Mouse (Mus musculus) midbrain, embryonic 13.5 days (tissue): ENCODE results near the gene Eno1. TPM values are rescaled to one million over a fixed set of nuclear protein-coding genes. Genes with fewer than 3 reads are reported as not detected.
"Not testable (repeated sequence)": the region's sequence is repeated elsewhere in the genome, so short reads cannot be mapped to it uniquely, and the experiment has no call there.

ENCODE experiments used
- ATAC-seq: fragments of 200-750 bp; cut with Nextera tagmentation; 2 replicates; pipeline ENCODE4 v1.8.0; 2017; ENCODE audit warnings: mild to moderate bottlenecking, moderate TSS enrichment, moderate library complexity
- H3K27ac ChIP-seq: fragments of 300-500 bp; sonication (generic); 2 replicates; pipeline ENCODE4 v1.5.1; 2015; ENCODE audit warnings: inconsistent platforms, mild to moderate bottlenecking, moderate library complexity
- H3K27me3 ChIP-seq: fragments of 300-500 bp; sonication (generic); 2 replicates; pipeline ENCODE4 v1.6.1; 2015; ENCODE audit warnings: mild to moderate bottlenecking, inconsistent platforms
- H3K36me3 ChIP-seq: fragments of 300-500 bp; sonication (generic); 2 replicates; pipeline ENCODE4 v1.6.1; 2015; ENCODE audit warnings: mild to moderate bottlenecking, inconsistent platforms
- H3K4me1 ChIP-seq: fragments of 300-500 bp; sonication (generic); replicated peaks from 2 replicates; pipeline ENCODE4 v1.6.1; 2015; ENCODE audit warnings: inconsistent platforms
- H3K4me2 ChIP-seq: fragments of 300-500 bp; sonication (generic); replicated peaks from 2 replicates; pipeline ENCODE4 v1.6.1; 2015; ENCODE audit warnings: moderate library complexity, mild to moderate bottlenecking, inconsistent platforms
- H3K4me3 ChIP-seq: fragments of 300-500 bp; sonication (generic); replicated peaks from 2 replicates; pipeline ENCODE4 v1.5.1; 2015; ENCODE audit warnings: mild to moderate bottlenecking, inconsistent platforms
- H3K9ac ChIP-seq: fragments of 300-500 bp; sonication (generic); replicated peaks from 2 replicates; pipeline ENCODE4 v1.6.1; 2015; ENCODE audit warnings: mild to moderate bottlenecking, inconsistent platforms
- H3K9me3 ChIP-seq: fragments of 300-500 bp; sonication (generic); 2 replicates; pipeline ENCODE4 v1.6.1; 2016; ENCODE audit warnings: mild to moderate bottlenecking, inconsistent platforms
- WGBS: fragments of 180-500 bp; shearing (Covaris S2); methylation state at CpG from one replicate; pipeline ENCODE4 v1.1.7; 2015; 5-methylcytosine and 5-hydroxymethylcytosine counted together
- polyA plus RNA-seq: library from polyadenylated mRNA; unstranded; fragments of >200 nt; fragmentation: Nextera tagmentation; extraction: Ambion mirVana; gene quantifications from 2 replicates; pipeline ENCODE4 v1.2.1, GENCODE M21; 2015

The Eno1 gene
- polyA plus RNA-seq, 1 experiment from 2014 or later, result 945 TPM

DNA sequence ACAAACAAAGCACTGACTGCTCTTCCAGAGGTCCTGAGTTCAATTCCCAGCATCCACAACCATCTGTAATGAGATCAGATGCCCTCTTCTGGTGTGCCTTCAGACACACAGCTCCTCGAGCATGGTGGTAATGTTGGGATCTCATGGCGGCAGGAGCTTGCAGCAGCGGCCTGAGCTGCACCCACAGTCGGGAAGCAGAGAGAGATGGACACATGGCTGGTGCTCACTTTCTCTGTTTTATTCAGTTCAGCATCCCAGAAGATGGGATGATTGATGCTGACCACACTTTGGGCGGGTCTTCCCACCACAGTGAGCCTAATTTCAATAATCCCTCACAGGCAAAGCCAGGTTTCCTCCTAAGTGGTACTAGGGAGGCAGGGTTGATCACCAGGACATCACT lies 39.0 kb downstream of the Eno1 start:
- Histone ChIP-seq H3K27ac (no peak overlapping the region), H3K4me3 (no peak overlapping the region), H3K27me3 (no peaks in the 10 kb centered on the region), H3K4me2 (no peak overlapping the region), H3K9ac (no peak overlapping the region), H3K36me3 (no peaks in the 10 kb centered on the region), H3K4me1 (peaks cover 23% of the 10 kb centered on the region), H3K9me3 (no peaks in the 10 kb centered on the region)
- no peak for ATAC-seq
- WGBS, result 89% methylated on average over 5 of the region's 5 CpGs

DNA sequence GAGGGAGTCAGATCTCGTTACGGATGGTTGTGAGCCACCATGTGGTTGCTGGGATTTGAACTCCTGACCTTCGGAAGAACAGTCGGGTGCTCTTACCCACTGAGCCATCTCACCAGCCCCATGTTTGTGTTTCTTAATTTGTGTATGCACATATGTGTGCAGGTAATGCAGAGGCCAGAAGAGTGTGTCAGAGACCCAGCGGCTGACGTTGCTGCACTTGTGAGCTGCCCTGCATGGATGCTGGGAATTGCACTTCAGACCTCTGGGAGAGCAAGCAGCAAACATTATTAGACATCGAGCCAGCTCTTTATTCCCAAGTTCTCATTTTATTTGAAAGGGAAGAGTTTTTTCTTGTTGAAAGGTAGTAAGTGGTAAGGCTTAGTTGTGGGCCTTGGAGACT lies 42.8 kb downstream of the Eno1 start:
- not testable (repeated sequence) for H3K9ac ChIP-seq, H3K36me3 ChIP-seq, H3K4me3 ChIP-seq, H3K4me2 ChIP-seq, H3K27me3 ChIP-seq, ATAC-seq, H3K27ac ChIP-seq, H3K9me3 ChIP-seq
- peaks cover 21% of the 10 kb centered on the region for H3K4me1 ChIP-seq
- WGBS, result 86% methylated on average over 5 of the region's 7 CpGs

DNA sequence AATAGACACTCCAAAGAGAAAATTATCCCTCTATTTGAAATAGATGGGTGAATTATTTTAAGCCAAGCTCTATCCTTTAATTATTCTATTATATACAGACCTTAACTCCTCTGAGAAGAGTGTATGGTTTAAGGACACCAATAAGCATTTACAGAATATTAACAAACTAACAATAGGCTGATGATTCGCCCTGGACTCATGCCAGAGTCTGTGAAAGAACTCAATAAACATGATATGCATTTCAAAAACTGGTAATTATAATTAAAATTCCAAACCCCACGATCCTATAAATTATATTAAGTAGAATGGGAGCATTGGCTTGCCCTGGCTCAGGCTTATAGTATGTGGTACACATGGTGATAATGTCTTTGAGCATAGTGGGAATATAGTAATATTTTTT lies 43.5 kb downstream of the Eno1 start:
- H3K27ac ChIP-seq, result peak overlapping the region; percentile 97; the same call in 1 of the 2 replicates
- H3K27me3 ChIP-seq, result no peaks in the 10 kb centered on the region
- 67% methylated on average over 2 of the region's 2 CpGs for WGBS
- peaks cover 25% of the 10 kb centered on the region for H3K4me1 ChIP-seq
- H3K36me3 ChIP-seq, result no peaks in the 10 kb centered on the region
- no peak overlapping the region for H3K4me2 ChIP-seq
- no peak overlapping the region for H3K4me3 ChIP-seq
- no peaks in the 10 kb centered on the region for H3K9me3 ChIP-seq
- H3K9ac ChIP-seq, result no peak overlapping the region
- no peak for ATAC-seq

DNA sequence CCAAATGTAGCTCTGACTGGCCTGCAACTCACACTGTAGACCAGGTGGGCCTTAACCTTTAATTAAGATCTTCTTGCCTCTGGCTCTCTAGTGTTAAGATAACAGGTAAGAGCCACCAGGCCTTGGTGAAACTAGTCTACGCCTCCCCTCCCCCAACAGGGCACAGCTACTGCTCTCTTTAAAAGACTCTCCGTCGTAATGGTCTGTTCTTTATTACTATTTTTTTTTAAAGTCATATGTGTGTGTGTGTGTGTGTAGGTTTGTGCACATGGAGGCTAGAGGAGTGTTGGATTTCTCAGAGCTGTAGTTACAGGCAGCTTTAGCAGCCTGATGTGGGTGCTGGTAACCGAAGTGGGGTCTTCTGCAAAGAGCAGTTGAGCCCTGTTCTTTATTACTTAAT lies 43.9 kb downstream of the Eno1 start:
- Histone ChIP-seq H3K4me3 (peak overlapping the region; percentile 87), H3K4me2 (peak overlapping the region; percentile 56), H3K4me1 (peaks cover 28% of the 10 kb centered on the region), H3K9me3 (no peaks in the 10 kb centered on the region), H3K9ac (peak overlapping the region; percentile 78; the same call in 1 of the 2 replicates), H3K27ac (peak overlapping the region; percentile 97), H3K27me3 (no peaks in the 10 kb centered on the region), H3K36me3 (no peaks in the 10 kb centered on the region)
- WGBS, result 50% methylated on average over 4 of the region's 4 CpGs
- ATAC-seq, result no peak

DNA sequence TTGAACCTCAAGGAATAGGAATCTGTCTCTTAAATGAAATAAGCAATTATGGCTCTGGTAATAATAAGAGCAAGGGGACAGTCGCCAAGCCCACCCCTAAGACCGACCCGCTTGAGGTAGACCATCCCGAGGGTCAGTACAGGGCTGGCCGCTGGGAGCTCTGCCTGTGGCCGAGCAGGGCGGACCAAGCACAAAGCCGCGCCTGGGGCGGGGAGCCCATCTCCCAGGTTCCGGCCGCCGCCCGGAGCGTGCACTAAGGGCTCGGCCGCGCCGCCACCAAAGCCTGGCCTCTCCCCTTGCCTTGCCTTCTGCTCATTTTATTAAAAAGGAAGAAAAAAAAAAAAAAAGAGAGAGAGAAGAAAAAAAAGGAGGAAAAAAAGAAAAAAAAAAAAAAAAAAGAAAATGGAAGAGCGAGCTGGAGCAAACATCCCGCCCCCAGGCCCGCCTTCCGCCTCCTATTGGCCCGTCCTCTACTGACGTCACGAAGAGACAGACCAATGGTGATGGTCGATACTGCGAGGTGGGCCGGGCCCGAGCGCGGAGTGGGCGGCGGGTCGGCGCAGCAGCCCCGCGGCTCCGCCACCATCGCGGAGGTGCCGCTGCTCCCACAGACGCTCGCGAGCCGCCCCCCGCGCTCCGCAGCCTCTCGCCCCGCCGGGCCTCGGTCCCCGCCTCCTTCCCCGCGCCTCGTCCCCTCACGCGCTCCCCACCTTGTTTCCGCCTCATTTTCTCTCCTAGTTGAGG lies 44.7 kb downstream of the Eno1 start, which contains the start of gene Rere:
Gene Rere (plus strand): TSS at position 629 of the 744 bp plus-strand sequence.
- under 1% methylated on average over 60 of the region's 60 CpGs for WGBS
- H3K27me3 ChIP-seq, result no peaks in the 10 kb centered on the region
- ATAC-seq, result peak; percentile 98

DNA sequence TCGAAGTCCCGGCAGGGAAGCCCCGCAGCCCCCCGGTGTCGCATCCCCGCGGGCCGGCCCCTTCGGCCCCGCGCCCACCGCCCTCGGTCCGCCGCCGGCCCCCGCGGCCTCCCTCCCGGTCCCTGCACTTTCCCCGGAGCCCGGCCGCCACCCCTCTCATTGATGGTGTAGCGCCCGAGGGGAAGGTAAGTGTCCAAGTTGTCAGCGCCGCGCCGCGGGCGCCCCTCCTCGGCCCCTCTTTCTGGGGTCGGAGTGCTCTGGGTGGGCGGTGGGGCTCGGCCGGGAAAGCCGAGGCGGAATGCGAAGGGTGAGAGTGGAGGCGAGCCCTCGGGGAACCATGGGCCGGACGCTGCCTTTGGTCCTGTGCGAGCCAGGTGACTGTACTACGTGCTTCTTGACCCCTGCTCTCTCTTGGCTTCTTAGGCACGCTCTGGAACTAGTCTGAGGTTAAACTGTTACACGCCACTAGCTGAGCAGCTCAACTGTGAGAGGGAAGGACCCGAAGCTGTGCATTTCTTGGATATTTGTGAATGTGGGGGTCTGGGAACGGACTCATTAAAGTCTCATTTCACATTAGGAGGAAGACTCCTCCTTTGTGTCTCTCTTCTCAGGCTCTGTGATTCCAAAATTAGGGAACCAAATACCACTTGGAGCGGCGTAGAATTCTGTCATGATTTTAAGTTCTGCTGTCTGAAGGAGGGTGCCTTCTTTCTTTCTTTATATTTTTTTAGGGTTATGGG lies 45.5 kb downstream of the Eno1 start:
- peak overlapping the region; percentile 97 for H3K27ac ChIP-seq
- peaks cover 42% of the 10 kb centered on the region for H3K4me1 ChIP-seq
- peak overlapping the region; percentile 87 for H3K4me3 ChIP-seq
- no peaks in the 10 kb centered on the region for H3K27me3 ChIP-seq
- H3K9ac ChIP-seq, result peak overlapping the region; percentile 99
- H3K36me3 ChIP-seq, result no peaks in the 10 kb centered on the region
- no peaks in the 10 kb centered on the region for H3K9me3 ChIP-seq
- peak; percentile 19 for ATAC-seq
- peak overlapping the region; percentile 84 for H3K4me2 ChIP-seq
- 1% methylated on average over 44 of the region's 50 CpGs for WGBS

More for the DNA sequence above, 44.7 kb downstream of the Eno1 start, which contains the start of gene Rere:
- Histone ChIP-seq H3K36me3 (no peaks in the 10 kb centered on the region), H3K9me3 (no peaks in the 10 kb centered on the region), H3K27ac (peak within 1 kb of the TSS; percentile 97), H3K9ac (peak within 1 kb of the TSS; percentile 99), H3K4me1 (peaks cover 34% of the 10 kb centered on the region), H3K4me3 (peak within 1 kb of the TSS; percentile 87), H3K4me2 (peak within 1 kb of the TSS; percentile 84)

DNA sequence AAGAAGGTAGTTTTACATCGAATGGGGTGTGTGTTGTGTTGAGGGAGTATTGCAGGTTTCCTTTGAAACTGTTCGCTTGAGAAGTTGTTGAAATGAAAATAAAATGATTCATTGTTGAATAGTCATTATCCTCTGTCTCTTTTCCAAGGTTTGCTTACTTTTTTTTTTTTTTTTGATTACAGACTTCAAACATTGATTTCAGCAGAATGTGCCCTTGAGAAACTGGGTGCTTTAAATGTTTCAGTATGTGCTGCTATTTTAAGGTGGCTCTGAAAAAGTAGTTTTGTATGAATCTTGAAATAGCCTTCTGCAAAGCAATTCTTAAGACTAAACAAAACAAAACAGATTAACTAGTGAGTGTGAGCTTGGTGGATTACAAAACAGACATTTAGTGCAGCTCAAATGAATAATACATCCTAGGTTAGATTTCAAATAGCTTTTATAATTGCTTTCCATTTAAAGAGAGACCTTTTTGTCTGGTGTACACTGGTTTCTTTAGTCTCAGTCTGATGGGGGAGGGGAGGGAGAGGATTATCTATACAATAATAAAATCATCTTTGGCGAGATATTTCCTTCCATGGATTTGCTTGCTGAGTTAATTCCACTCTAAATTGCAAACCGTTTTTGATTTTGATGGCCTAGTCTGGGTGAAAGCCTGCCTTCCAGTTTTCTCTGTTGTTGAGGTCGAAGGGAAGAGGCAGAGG lies 46.3 kb downstream of the Eno1 start:
- Histone ChIP-seq H3K27ac (peak overlapping the region; percentile 97), H3K4me3 (peak overlapping the region; percentile 87), H3K4me2 (peak overlapping the region; percentile 84), H3K27me3 (no peaks in the 10 kb centered on the region), H3K9me3 (no peaks in the 10 kb centered on the region), H3K4me1 (peaks cover 47% of the 10 kb centered on the region), H3K9ac (peak overlapping the region; percentile 99), H3K36me3 (no peaks in the 10 kb centered on the region)
- WGBS, result 2% methylated on average over 5 of the region's 5 CpGs
- ATAC-seq, result no peak

DNA sequence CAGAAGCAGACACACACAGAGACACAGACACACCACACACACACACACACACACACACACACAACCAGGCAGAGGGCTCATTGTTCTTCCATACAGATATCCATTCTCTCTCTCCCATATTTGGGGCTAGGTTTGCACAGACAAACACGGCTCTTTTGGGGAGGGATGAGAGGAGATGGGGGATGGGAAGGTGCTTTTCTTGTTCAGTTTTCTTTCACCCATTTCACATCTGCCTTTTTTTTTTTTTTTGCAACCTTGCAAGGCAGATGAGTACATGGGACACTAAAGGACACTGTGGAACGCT lies 46.8 kb downstream of the Eno1 start:
- peak overlapping the region; percentile 97 for H3K27ac ChIP-seq
- peak overlapping the region; percentile 99 for H3K9ac ChIP-seq
- H3K4me2 ChIP-seq, result peak overlapping the region; percentile 84
- peaks cover 49% of the 10 kb centered on the region for H3K4me1 ChIP-seq
- peak overlapping the region; percentile 87 for H3K4me3 ChIP-seq
- 3% methylated on average over 2 of the region's 2 CpGs for WGBS
- no peaks in the 10 kb centered on the region for H3K36me3 ChIP-seq
- ATAC-seq, result no peak
- H3K9me3 ChIP-seq, result no peaks in the 10 kb centered on the region
- H3K27me3 ChIP-seq, result no peaks in the 10 kb centered on the region

DNA sequence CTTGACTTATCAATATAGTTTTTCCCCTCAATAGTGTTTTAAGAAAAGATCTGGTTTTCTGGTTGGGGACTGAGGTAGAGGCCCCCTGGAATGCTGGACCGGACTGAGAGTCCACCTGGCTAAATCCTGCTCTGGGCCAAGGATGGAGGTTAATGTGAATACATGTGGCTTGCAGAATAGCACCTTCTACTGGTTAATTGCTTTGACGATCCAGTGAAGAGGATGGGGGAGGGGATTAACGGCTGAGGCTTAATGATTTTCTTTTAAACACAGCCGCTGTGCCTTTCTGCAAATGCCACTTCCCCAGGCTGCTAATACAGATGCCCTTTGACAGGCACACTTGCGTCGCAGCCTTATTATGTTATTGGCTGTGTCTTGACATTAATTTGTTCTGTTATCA lies 47.5 kb downstream of the Eno1 start:
- 3% methylated on average over 6 of the region's 6 CpGs for WGBS
- peaks cover 56% of the 10 kb centered on the region for H3K4me1 ChIP-seq

DNA sequence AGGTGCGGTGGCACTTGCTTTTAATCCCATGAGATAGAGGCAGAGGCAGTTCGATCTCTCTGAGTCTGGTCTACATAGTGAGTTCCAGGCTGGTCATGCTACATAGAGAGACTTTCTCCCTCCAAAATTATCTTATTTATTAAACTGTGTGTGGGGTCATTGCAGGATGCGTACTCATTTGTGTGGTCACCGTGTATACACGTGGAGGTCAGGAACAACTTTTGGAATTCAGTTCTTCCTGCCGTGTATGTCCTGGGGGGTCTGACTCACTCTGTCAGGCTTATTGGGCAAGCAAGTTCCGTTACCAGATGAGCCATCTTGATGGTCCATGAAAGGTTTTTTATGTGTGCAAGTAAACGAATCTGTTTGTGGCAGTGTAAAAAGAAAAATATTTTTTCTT lies 50.5 kb downstream of the Eno1 start:
- H3K9me3 ChIP-seq, result 0 out of 2 replicates have a peak, but pooled peaks cover 4% of the 10 kb centered on the region
- ATAC-seq, result no peak
- H3K4me2 ChIP-seq, result no peak overlapping the region
- H3K27ac ChIP-seq, result no peak overlapping the region
- 92% methylated on average over 8 of the region's 8 CpGs for WGBS
- no peak overlapping the region for H3K9ac ChIP-seq
- peaks cover 16% of the 10 kb centered on the region for H3K36me3 ChIP-seq
- H3K4me1 ChIP-seq, result peaks cover 60% of the 10 kb centered on the region
- H3K27me3 ChIP-seq, result no peaks in the 10 kb centered on the region
- H3K4me3 ChIP-seq, result no peak overlapping the region

More for the DNA sequence above, 47.5 kb downstream of the Eno1 start:
- H3K9ac ChIP-seq, result peak overlapping the region; percentile 99
- peak overlapping the region; percentile 97 for H3K27ac ChIP-seq
- H3K4me2 ChIP-seq, result peak overlapping the region; percentile 84
- peak overlapping the region; percentile 87 for H3K4me3 ChIP-seq
- no peaks in the 10 kb centered on the region for H3K9me3 ChIP-seq
- H3K36me3 ChIP-seq, result no peaks in the 10 kb centered on the region
- ATAC-seq, result no peak
- H3K27me3 ChIP-seq, result no peaks in the 10 kb centered on the region

DNA sequence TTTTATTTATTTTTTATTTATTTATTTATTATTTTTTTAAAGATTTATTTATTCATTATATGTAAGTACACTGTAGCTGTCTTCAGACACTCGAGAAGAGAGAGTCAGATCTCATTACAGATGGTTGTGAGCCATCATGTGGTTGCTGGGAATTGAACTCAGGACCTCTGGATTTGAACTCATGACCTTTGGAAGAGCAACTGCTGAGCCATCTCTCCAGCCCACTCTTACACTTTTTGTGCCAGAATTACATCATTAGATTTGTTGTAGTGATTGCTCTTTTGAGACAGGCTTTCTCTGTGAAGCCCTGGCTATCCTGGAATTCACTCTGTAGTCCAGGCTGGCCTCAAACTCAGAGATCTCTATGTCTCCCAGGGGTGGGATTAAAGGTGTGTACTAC lies 50.9 kb downstream of the Eno1 start:
- Histone ChIP-seq H3K4me1 (peaks cover 60% of the 10 kb centered on the region), H3K36me3 (peaks cover 17% of the 10 kb centered on the region)
- not testable (repeated sequence) for H3K27me3 ChIP-seq, H3K27ac ChIP-seq, H3K4me3 ChIP-seq, H3K9ac ChIP-seq, H3K4me2 ChIP-seq, H3K9me3 ChIP-seq, ATAC-seq
- 82% methylated on average over 1 of the region's 1 CpGs for WGBS

DNA sequence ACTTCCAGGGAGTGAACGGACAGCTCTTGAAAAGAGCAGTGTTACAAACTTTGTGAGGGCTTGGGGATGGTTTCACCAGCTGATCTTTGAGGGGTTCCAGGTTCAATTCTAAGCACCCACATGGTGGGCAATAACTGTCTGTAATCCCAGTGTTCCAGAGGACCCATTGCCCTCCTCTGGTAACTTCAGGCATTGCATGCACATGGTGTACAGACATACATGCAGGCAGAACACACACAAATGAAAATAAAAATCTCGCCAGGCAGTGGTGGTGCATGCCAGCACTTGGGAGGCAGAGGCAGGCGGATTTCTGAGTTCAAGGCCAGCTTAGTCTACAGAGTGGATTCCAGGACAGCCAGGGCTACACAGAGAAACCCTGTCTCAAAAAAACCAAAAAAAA lies 55.4 kb downstream of the Eno1 start:
- 98% methylated on average over 3 of the region's 3 CpGs for WGBS
- H3K4me3 ChIP-seq, result no peak overlapping the region
- H3K4me2 ChIP-seq, result no peak overlapping the region
- H3K4me1 ChIP-seq, result peaks cover 32% of the 10 kb centered on the region
- H3K36me3 ChIP-seq, result peaks cover 21% of the 10 kb centered on the region
- H3K27me3 ChIP-seq, result no peaks in the 10 kb centered on the region
- no peak overlapping the region for H3K27ac ChIP-seq
- H3K9me3 ChIP-seq, result 0 out of 2 replicates have a peak, but pooled peaks cover 4% of the 10 kb centered on the region
- ATAC-seq, result no peak
- H3K9ac ChIP-seq, result no peak overlapping the region
